Mouse (Mus musculus) ES-Bruce4 (cell line): ENCODE data around the gene Arglu1. TPM values are rescaled to one million over a fixed set of nuclear protein-coding genes. Genes with fewer than 3 reads are reported as not detected.

Experiments
- H3K27ac ChIP-seq: 2 replicates; pipeline ENCODE4 v1.5.1; 2012; ENCODE audit warnings: low read length, inconsistent platforms; ENCODE audit not compliant: insufficient read depth
- H3K27me3 ChIP-seq: 2 replicates; pipeline ENCODE4 v1.6.1; 2012; ENCODE audit warnings: mild to moderate bottlenecking, low read length, inconsistent platforms; ENCODE audit not compliant: control insufficient read depth, poor library complexity, insufficient read depth, severe bottlenecking
- H3K36me3 ChIP-seq: 2 replicates; pipeline ENCODE4 v1.6.1; 2012; ENCODE audit warnings: inconsistent platforms, mild to moderate bottlenecking, low read length, moderate library complexity; ENCODE audit not compliant: control insufficient read depth, poor library complexity, insufficient read depth, severe bottlenecking
- H3K4me1 ChIP-seq: one replicate; pipeline ENCODE4 v1.8.1; 2011; ENCODE audit warnings: low read length; ENCODE audit not compliant: control insufficient read depth, insufficient read depth
- H3K4me3 ChIP-seq: 2 replicates; pipeline ENCODE4 v1.5.1; 2011; ENCODE audit warnings: low read depth, mild to moderate bottlenecking, low read length
- H3K9ac ChIP-seq: 2 replicates; pipeline ENCODE4 v1.6.1; 2012; ENCODE audit warnings: low read depth, mild to moderate bottlenecking, inconsistent platforms; ENCODE audit not compliant: poor library complexity, severe bottlenecking
- H3K9me3 ChIP-seq: replicated peaks from 2 replicates; pipeline ENCODE4 v1.6.1; 2012; ENCODE audit warnings: mild to moderate bottlenecking, low read length, inconsistent platforms; ENCODE audit not compliant: control insufficient read depth, poor library complexity, insufficient read depth, severe bottlenecking
- CTCF ChIP-seq: IDR thresholded peaks from one replicate; pipeline ENCODE4 v1.8.1; 2011; ENCODE audit warnings: low read depth, low read length
- EP300 ChIP-seq: IDR thresholded peaks from 2 replicates; pipeline ENCODE4 v1.6.1; 2011; ENCODE audit warnings: low read depth, low read length; ENCODE audit not compliant: insufficient read depth
- POLR2A ChIP-seq: IDR thresholded peaks from one replicate; pipeline ENCODE4 v1.8.1; 2011; ENCODE audit warnings: low read length; ENCODE audit not compliant: insufficient read depth
- polyA plus RNA-seq: library from polyadenylated mRNA; stranded (reverse); fragments of >200 nt; gene quantifications from 2 replicates; pipeline ENCODE4 v1.2.4, GENCODE M21; 2011; ENCODE audit warnings: low read depth; ENCODE audit not compliant: missing spikeins, insufficient read depth, insufficient read length

The Arglu1 gene
- polyA plus RNA-seq, 1 experiment, result 189 TPM

DNA sequence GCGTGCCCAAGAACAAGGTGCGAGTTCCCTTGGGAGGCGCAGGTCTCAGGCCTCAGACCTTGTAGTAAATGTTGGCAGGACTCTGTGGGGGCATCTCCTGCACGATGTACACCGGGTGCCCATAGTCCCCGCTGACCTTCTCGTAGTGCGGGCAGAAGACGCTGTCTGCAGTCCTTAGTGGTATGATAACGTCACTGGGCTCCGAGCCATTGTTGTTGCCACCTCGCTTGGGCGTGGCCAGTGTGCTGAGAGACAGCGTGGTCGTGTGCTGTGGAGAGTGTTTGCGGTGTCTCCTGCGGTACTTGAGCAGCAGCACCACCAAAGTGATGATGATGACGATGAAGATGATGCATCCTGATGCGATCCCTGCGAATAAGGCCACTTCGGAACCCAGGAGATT, 69.8 kb downstream of the Arglu1 start:
- Histone ChIP-seq H3K27ac (no peak overlapping the region), H3K9ac (0 out of 2 replicates have a peak overlapping the region, but pooled peaks have one; percentile 3), H3K27me3 (no peaks in the 10 kb centered on the region), H3K4me3 (peak overlapping the region; percentile 49), H3K9me3 (no peaks in the 10 kb centered on the region), H3K36me3 (no peaks in the 10 kb centered on the region), H3K4me1 (peaks cover 3% of the 10 kb centered on the region)
- no peak for TF ChIP-seq CTCF
- no peak for TF ChIP-seq EP300
- no peak for TF ChIP-seq POLR2A

- Histone ChIP-seq H3K36me3 (no peaks in the 10 kb centered on the region), H3K4me3 (peak overlapping the region; percentile 49), H3K4me1 (peaks cover 2% of the 10 kb centered on the region)
Observed at GRCm38 (mm10) chr8:8619221-8620194, 70.8 kb downstream of the Arglu1 start.

More at GRCm38 (mm10) chr8:8619221-8620194, 70.8 kb downstream of the Arglu1 start:
- Histone ChIP-seq H3K9me3 (no peaks in the 10 kb centered on the region), H3K27me3 (no peaks in the 10 kb centered on the region), H3K9ac (peak overlapping the region; percentile 3; the same call in 1 of the 2 replicates), H3K27ac (peak overlapping the region; percentile 64)
- TF ChIP-seq CTCF (no peak), EP300 (peak; percentile 77), POLR2A (no peak)

Other genes with a start within 250 kb of the Arglu1 start
- 22.8 and 27.0 TPM in 2 replicates for gene Efnb2, start 29.3 kb downstream of the Arglu1 start, polyA plus RNA-seq